Mouse (Mus musculus) gastrocnemius, postnatal 10 days (tissue): ENCODE results near the gene Tcerg1l. TPM values are rescaled to one million over a fixed set of nuclear protein-coding genes. Genes with fewer than 3 reads are reported as not detected.

Experiments
- DNase-seq: peaks from one replicate; pipeline ENCODE4 v3.0.0; 2021; ENCODE audit warnings: mixed read lengths
- long read RNA-seq, 2 experiments: library from polyadenylated mRNA; stranded (forward); transcript quantifications; one replicate each; pipeline ENCODE4 v2.0.0; 2021
- total RNA-seq, 2 experiments: library from RNA; stranded (reverse); gene quantifications; 2 replicates each; pipeline ENCODE4 v1.2.3; 2021

The Tcerg1l gene
- under 1 TPM; 0.19 to 0.25 TPM for total RNA-seq
- long read RNA-seq, experiment 1: 0 reads
- long read RNA-seq, experiment 2: 0 reads

- DNase-seq: no peak
Observed at GRCm38 (mm10) chr7:138397485-138398181, at the start of gene Tcerg1l. TSS of gene Tcerg1l (minus strand) at chr7:138397730.

- DNase-seq: no peak
Observed at GRCm38 (mm10) chr7:138442096-138442495, 44.6 kb upstream of the Tcerg1l start.

GRCm38 (mm10) chr7:138432541-138432940 lies 35.0 kb upstream of the Tcerg1l start:
- DNase-seq: no peak

DNA sequence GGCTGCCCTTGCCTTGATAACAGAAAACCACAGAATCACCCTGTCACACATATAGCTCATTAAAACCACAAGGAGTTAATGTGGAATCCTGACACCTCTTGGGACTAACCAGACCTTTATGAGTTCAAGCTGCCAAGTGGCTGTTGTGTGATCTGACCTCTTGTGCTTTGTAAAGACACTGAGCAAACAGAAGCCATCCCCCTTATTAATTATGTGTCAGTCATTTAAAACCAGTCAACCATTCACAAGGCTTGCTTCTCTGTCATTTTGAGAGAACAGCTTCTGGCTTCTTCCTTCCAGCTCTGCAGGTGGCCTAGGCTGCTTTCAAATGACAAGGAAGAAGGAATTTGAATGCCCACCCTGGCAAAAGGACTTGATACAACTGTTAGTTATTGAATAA lies 33.9 kb upstream of the Tcerg1l start:
- DNase-seq: no peak

DNA sequence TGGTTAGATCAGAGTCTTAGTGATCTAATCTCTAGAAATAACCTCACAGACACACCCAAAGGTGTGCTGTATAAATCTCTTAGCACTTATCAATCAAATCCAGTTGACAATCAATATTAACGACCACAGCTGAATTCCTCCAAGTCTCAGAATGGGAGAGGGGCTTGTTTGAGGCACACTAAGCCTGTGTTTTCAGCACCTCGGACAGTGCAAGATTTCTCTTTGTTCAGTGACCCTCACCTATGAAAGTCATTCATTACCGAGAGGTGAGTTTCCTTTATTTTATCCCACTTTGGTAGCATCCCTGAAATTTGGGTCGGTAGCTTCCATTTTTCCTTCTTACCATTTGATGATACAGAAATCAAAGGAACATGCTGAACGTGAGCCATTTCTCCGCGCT lies 32.4 kb upstream of the Tcerg1l start:
- no peak for DNase-seq

DNA sequence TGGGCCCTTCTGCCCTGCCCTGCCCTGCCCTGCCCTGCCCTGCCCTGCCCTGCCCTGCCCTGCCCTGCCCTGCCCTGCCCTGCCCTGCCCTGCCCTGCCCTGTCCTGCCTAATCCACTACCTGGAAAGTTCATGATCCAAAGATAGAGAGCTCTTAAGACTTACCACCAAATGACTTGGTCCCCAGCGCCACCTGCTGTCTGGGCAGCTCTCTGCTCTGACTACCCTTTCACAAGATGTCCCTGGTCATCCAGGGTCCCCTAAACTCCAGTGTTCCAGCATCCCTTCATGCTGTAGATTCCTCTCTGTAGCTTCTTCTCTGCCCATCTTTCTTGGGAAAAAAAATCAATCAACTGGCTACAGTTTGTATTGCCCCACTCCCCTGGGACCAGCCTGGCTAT lies 31.3 kb upstream of the Tcerg1l start:
- DNase-seq: peak; percentile 37

- no peak for DNase-seq
Observed at GRCm38 (mm10) chr7:138427441-138427840, 29.9 kb upstream of the Tcerg1l start.

- no peak for DNase-seq
Observed at GRCm38 (mm10) chr7:138413496-138413895, 16.0 kb upstream of the Tcerg1l start.

- DNase-seq: no peak
Observed at GRCm38 (mm10) chr7:138401641-138402040, 4.1 kb upstream of the Tcerg1l start.

DNA sequence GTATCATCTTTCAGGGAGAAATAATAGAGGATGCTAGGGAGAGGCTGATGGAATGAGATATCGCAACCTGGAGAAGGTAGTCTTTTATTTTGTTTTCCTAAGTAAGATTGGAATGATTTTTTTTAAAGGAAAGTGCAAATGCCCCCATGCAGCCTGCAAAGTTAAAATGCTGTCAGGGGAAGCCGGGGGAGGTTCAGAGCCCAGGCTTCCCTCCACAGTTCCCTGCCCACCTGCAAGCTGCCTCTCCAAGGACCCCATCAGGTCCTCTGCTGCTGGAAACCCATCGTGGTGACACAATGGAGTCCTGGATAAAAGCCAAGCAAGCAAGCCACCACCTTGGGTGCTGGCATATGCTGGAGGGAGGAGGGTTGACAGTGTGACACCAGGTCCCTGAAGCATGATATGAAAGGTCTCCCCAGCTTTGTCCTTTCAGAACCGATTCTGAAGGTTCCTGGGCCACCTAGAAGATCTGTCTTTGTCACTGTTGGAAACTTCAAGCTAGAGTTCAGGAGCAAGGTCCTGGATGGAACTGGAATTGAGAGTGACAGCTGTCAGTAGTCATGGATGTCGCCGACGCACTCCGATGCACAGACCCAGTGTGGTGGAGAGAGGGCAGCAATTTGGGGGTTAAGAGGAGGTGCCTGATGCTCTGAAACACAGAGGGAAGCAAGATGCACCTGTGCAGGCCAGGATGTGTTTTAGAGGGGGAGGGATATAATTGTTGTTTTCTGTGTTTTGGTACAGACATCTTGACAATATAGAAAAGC lies 3.2 kb upstream of the Tcerg1l start:
- no peak for DNase-seq

GRCm38 (mm10) chr7:138398182-138398793 lies 758 bp upstream of the Tcerg1l start:
- DNase-seq: peak; percentile 64

DNA sequence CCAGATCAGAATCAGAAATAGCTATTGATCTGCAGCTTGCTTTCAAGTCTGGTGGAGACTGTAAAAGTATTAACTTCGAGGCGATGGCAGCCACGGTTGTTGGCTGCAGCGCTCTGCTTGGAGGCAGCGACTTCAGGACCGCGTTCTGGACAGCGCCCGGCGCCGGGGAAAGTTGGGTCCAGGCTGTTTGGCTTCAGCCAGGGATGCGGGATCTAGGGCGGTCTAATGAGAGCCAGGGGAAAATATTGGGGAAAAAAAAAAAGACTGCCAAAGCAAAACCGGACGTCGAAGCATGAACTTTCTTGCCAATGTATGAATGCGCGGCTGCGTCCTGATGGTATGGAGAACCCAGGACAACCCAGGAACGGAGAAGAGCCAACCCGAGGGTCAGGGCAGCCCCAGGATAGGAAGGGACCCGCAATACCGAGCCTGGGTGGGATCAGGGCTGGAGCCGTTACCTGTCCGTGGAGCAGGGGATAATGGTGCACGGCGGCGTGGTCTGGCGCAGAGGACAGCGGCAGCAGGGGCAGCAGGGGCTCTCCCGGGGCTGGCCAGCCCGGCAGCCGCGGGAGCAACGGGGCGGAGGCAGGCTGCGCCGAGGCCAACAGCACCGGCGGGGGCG lies 556 bp downstream of the Tcerg1l start:
- DNase-seq: peak; percentile 63

DNA sequence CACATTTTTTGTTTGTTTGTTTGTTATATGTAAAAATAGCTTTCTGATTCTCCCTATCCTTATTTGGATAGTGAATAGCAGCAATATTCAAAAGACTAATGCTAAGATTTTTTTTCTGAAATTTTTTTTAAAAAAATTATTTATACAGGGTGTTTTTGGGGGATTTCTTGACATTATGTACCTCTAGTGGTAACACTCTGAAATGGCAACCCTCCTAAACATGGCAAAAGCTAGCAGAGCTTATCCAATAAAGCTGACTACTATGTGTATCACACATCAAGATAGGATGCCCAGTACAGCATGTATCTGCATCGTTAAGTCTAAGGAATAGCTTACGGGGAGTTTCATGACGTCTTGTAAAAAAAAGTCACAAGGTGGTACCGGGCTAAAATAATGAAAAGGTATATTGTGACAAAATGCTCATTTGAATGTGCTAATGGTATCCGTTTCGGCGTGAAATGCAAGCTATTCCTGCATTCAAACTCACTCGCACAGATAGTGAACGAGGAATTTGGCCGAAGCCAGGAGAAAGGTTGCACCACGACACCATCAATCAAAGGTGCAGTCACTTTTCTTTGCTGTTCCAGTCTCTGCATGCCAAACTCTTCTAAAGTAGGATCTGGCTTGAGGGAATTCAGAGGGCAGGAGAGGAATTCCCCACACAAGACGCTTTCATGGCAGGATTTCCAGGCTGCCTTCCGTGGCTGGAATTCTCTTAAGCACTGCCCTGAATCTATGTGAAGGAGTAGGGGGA lies 1.2 kb downstream of the Tcerg1l start:
- DNase-seq: no peak

DNA sequence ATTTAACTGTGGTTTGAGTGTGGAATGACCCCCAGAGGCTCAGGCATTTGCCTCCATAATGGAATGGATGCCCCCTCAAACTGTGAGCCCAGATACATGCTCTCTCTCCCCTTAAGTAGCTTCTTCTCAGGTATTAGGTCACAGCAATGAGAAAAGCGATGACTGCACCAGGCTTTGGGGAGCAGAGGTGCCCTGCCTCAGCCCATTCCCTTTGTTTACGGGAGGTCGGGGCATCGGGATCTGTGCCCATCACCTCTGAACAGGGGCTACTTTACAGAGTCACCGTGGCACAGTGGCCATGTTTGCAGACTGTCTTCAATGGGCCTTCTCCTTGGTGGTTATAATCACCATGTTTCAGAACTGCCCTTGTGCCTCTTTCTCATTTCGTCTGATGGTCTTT lies 7.6 kb downstream of the Tcerg1l start:
- no peak for DNase-seq

DNA sequence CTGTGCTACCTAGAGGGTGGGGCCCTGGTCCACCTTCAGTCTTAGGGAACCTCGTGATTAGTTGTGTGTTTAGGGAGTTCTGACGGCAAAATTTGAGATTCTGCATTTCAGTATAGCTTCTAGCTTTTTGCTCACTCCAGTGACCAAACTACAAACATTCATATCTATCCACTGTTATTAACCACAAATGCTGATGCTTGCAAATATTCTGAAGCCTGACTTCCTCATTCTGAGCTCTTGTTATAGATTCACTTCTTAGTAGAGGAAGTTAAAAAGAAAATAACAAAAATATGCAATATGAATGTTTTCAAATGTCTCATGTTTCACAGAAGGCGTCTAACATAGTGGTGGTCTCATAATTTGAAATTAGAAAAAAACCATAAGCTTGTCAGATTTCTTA lies 8.5 kb downstream of the Tcerg1l start:
- no peak for DNase-seq

DNA sequence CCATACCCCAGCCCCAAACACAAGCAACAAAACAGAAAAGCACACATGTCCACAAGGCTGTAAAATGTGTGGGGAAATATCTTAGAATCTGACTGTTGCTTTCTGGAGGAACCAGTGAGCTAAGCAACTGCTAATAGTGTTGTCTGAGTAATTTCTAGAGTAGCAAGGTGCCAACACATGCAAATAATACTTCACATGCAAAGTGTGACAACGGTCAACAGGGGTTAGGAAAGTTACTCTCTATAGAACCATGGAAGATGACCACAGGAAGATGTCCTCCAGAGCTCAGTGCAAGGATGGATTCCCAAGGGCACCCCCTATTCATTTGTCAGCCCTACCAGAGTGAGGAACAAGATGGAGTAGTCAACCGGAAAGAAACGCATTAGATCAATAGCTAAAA lies 18.3 kb downstream of the Tcerg1l start:
- DNase-seq: no peak

DNA sequence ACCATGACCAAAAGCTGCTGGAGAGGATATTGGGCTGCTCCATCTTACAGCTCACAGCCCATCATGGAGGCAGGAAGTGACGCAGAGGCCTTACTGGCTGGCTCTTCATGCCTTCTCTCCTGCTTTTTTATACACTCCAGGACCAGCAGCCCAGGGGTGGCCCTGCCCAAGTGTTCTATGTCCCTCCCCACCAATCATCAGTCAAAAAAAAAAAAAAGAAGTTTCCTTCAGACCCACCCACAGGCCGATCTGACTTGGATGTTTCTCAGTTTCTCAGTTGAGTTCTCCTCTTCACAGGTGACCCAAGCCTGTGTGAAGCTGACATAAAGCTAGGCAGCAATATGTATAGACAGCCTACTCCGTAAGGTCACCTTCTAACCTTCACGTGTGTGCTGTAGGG lies 19.0 kb downstream of the Tcerg1l start:
- no peak for DNase-seq

DNA sequence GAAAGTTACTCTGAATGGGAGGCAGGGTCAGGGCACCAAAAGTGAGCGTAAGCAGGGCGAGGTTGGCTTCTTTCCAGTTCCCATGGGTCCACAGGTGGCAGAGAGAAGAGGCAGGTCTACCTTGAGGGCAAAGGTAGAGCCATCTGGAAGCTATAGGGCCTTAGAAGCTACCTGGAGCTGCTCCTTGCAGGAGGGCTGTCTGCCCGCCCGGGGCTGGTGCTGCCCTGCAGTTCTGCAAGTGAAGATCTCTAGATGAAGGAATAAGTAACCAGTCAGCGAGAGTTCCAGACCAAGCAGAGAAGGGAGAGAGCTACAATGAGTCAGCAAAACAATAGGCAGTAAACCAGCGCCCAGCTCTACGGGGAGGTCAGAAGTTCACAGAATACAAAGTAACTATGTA lies 22.0 kb downstream of the Tcerg1l start:
- no peak for DNase-seq

GRCm38 (mm10) chr7:138374376-138374775 lies 23.2 kb downstream of the Tcerg1l start:
- DNase-seq: no peak

DNA sequence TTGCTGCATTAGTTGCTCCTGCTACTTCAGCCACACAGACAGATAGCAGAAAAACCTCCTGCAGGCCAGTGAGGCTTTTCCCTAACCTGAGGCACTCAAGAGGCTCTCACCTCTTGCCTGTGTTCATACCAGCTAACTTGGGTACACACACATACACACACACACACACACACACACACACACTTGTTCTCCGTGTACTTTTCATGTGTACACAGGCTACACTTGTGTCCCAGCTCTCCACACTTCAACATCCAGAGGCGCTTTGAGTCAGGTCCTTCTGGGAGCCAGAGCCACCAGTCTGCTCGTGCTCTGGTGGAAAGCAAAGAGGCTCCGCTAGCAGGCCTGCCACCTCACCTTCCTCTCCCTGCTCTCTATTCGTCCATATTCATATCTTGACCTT lies 24.0 kb downstream of the Tcerg1l start:
- no peak for DNase-seq

GRCm38 (mm10) chr7:138367570-138367969 lies 30.0 kb downstream of the Tcerg1l start:
- DNase-seq: no peak

- no peak for DNase-seq
Observed at GRCm38 (mm10) chr7:138365519-138365918, 32.0 kb downstream of the Tcerg1l start.
